Mouse (Mus musculus) E14TG2a.4 (cell line): ENCODE measurements around the gene Samd3.

Source experiments
- CTCF ChIP-seq: conservative IDR thresholded peaks from 2 replicates; pipeline ENCODE4 v1.5.1; 2014; ENCODE audit warnings: low read length
- NANOG ChIP-seq: IDR thresholded peaks from 2 replicates; pipeline ENCODE4 v1.6.1; 2014; ENCODE audit warnings: borderline replicate concordance, low read length, mixed read lengths
- POU5F1 ChIP-seq: IDR thresholded peaks from 2 replicates; pipeline ENCODE4 v1.6.1; 2014; ENCODE audit warnings: low read length, borderline replicate concordance

GRCm38 (mm10) chr10:26194892-26195291 lies 34.6 kb upstream of the Samd3 start:
- TF ChIP-seq CTCF (no peak), POU5F1 (no peak), NANOG (no peak)
